Mouse (Mus musculus): ENCODE data around the gene Cbx3.

GRCm38 (mm10) chr6:51438826-51439330 lies 31.3 kb upstream of the Cbx3 start:
- TF ChIP-seq POLR2A (IDR thresholded peaks at IDR 0.05; ENCODE audit: borderline replicate concordance, extremely low read depth, low read depth, low read length) (no peak), CTCF (IDR thresholded peaks at IDR 0.05; ENCODE audit: insufficient read depth, low read length) (no peak)
